Mouse (Mus musculus) MEL (cell line): ENCODE results near the gene C77080.

Experiments used
- BHLHE40 ChIP-seq: IDR thresholded peaks from 2 replicates; pipeline ENCODE4 v1.6.1; 2012; ENCODE audit warnings: low read depth, mild to moderate bottlenecking, inconsistent platforms, low read length, improper control_type of control experiment, borderline replicate concordance
- CHD1 ChIP-seq: IDR thresholded peaks from 2 replicates; pipeline ENCODE4 v1.6.1; 2012; ENCODE audit warnings: low read depth, mild to moderate bottlenecking, inconsistent platforms, low read length, improper control_type of control experiment
- CHD2 ChIP-seq: IDR thresholded peaks from 2 replicates; pipeline ENCODE4 v1.6.1; 2011; ENCODE audit warnings: low read length, improper control_type of control experiment
- CTCF ChIP-seq, 3 experiments: IDR thresholded peaks in 2 of 3; conservative IDR thresholded peaks in 1 of 3; 2 replicates each; pipeline ENCODE4 v1.5.1; 2011 to 2012; ENCODE audit warnings: low read length in 3 of 3, low read depth in 2 of 3, mild to moderate bottlenecking in 2 of 3, improper control_type of control experiment in 1 of 3, inconsistent platforms in 1 of 3, mixed read lengths in 1 of 3, moderate library complexity in 1 of 3; ENCODE audit not compliant: control insufficient read depth in 1 of 3, insufficient read depth in 1 of 3, poor library complexity in 1 of 3, severe bottlenecking in 1 of 3
- EP300 ChIP-seq, 2 experiments: IDR thresholded peaks; 2 replicates each; pipeline ENCODE4 v1.6.1; 2011; ENCODE audit warnings: improper control_type of control experiment in 2 of 2, low read length in 2 of 2, low read depth in 1 of 2, mild to moderate bottlenecking in 1 of 2
- MAZ ChIP-seq: IDR thresholded peaks from 2 replicates; pipeline ENCODE4 v1.6.1; 2012; ENCODE audit warnings: low read depth, mild to moderate bottlenecking, inconsistent platforms, low read length, improper control_type of control experiment
- MEF2A ChIP-seq: IDR thresholded peaks from 2 replicates; pipeline ENCODE4 v1.6.1; 2014; ENCODE audit warnings: low read depth, mild to moderate bottlenecking, inconsistent platforms, low read length, improper control_type of control experiment; ENCODE audit not compliant: poor library complexity, insufficient replicate concordance, severe bottlenecking; ENCODE audit errors: extremely low read depth
- MXI1 ChIP-seq: IDR thresholded peaks from 2 replicates; pipeline ENCODE4 v1.6.1; 2011; ENCODE audit warnings: mild to moderate bottlenecking, low read depth, low read length, improper control_type of control experiment
- NRF1 ChIP-seq: IDR thresholded peaks from 2 replicates; pipeline ENCODE4 v1.6.1; 2014; ENCODE audit warnings: low read depth, mild to moderate bottlenecking, inconsistent platforms, low read length, improper control_type of control experiment, moderate library complexity; ENCODE audit not compliant: poor library complexity, insufficient read depth, severe bottlenecking
- POLR2A ChIP-seq, 2 experiments: IDR thresholded peaks; 2 replicates each; pipeline ENCODE4 v1.6.1; 2011 to 2012; ENCODE audit warnings: low read length in 2 of 2, mild to moderate bottlenecking in 2 of 2, control low read depth in 1 of 2, improper control_type of control experiment in 1 of 2, low read depth in 1 of 2, moderate library complexity in 1 of 2; ENCODE audit not compliant: control insufficient read depth in 1 of 2, insufficient read depth in 1 of 2, poor library complexity in 1 of 2
- SMC3 ChIP-seq: IDR thresholded peaks from 2 replicates; pipeline ENCODE4 v1.6.1; 2011; ENCODE audit warnings: low read depth, low read length, improper control_type of control experiment
- TAL1 ChIP-seq: IDR thresholded peaks from 2 replicates; pipeline ENCODE4 v1.6.1; 2012; ENCODE audit warnings: mild to moderate bottlenecking, inconsistent platforms, low read length, moderate library complexity, mixed read lengths
- ZKSCAN1 ChIP-seq: IDR thresholded peaks from 2 replicates; pipeline ENCODE4 v1.6.1; 2012; ENCODE audit warnings: low read depth, mild to moderate bottlenecking, inconsistent platforms, low read length, improper control_type of control experiment, moderate library complexity
- ZMIZ1 ChIP-seq: IDR thresholded peaks from 2 replicates; pipeline ENCODE4 v1.6.1; 2012; ENCODE audit warnings: low read depth, mild to moderate bottlenecking, inconsistent platforms, low read length, improper control_type of control experiment, moderate library complexity

GRCm38 (mm10) chr4:129188041-129188659, 73.1 kb downstream of the C77080 start:
- no peak for TF ChIP-seq CTCF (IDR thresholded peaks at IDR 0.05 in 2 of 3, conservative IDR thresholded peaks at IDR 0.05 in 1 of 3; ENCODE audit: control insufficient read depth in 1 of 3, insufficient read depth in 1 of 3, low read depth in 2 of 3, low read length in 3 of 3, poor library complexity in 1 of 3, severe bottlenecking in 1 of 3)
- no peak for TF ChIP-seq POLR2A (IDR thresholded peaks at IDR 0.05; ENCODE audit: control insufficient read depth in 1 of 2, insufficient read depth in 1 of 2, low read depth in 1 of 2, low read length in 2 of 2, poor library complexity in 1 of 2)
- TF ChIP-seq NRF1 = no peak
- TF ChIP-seq SMC3 = no peak
- no peak for TF ChIP-seq ZKSCAN1
- TF ChIP-seq BHLHE40 = no peak
- TF ChIP-seq ZMIZ1 = no peak
- TF ChIP-seq MXI1 = no peak
- TF ChIP-seq TAL1 = no peak
- TF ChIP-seq CHD1 = no peak
- 0 out of 4 replicates have a peak, but pooled peaks of 1 of the 2 experiments have one; percentile 7 for TF ChIP-seq EP300 (IDR thresholded peaks at IDR 0.05; ENCODE audit: low read depth in 1 of 2, low read length in 2 of 2)
- TF ChIP-seq MAZ = no peak
- no peak for TF ChIP-seq MEF2A
- no peak for TF ChIP-seq CHD2
